Mouse (Mus musculus): Measurements from ENCODE around the gene Rdh19.
"Not testable (repeated sequence)": the region's sequence is repeated elsewhere in the genome, so short reads cannot be mapped to it uniquely, and the experiment has no call there.

DNA sequence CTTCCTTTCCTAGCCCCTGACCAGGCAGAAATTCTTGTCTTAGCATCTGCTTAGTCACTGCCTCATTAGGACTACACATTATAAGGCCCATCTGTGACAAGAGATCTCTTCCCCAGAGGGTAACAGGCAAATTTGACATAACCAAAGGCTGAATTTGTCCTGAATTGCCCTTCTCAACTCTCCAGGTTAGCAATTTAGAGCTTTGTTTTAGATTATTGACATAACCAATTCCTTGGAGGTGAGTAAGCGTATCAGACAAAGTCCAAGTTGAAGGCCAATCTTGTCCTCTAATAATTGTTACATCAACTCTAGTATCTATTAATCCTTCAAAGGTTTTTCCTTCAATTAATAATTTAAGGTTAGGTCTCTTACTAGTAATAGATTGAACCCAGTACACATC is 15.5 kb upstream of the Rdh19 start:
- TF ChIP-seq POLR2A (IDR thresholded peaks at IDR 0.05; ENCODE audit: control insufficient read depth, low read depth, low read length); CTCF (IDR thresholded peaks at IDR 0.05; ENCODE audit: control insufficient read depth, insufficient read depth, insufficient replicate concordance, low read depth, low read length): not testable (repeated sequence)
